9 mouse cellular contexts compared by ENCODE assay signal in the genomic region with DNA sequence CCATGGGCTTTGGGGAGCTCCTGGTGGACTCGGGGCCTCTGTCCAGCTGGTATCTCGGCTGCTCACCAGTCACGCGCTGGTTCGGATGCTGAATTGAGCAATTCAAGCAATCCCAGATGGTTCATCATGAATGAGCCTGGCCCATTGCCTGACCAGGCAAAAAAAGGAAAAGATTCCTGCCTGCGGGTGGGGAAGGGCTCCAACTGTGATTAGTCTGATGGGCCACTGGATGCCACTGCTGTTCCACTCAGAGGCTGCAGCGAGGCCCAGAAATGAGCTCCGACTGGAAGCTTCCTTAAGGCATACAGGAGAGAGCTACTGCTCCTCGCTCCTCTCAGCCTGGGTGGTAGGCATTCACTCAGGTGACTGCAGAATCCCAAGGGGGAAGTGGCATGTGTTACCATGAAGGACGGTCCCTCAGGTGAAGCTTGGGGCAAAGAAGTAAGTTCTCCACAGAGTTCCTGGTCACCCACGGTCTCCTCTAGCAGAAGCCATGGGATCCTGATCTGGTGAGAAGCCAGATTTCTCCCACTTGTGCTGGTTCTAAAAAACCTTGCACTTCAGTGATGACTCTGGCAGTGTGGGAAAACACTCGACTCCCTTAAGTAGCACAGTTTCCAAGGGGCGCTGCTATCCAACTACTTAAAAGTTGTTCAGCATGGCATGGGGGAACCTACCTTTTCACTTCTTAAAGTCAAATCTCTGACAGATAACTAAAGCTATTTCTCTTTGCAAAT. TPM values are rescaled to one million over a fixed set of nuclear protein-coding genes. Genes with fewer than 3 reads are reported as not detected.
DNase-seq lines count a peak whose midpoint lies in the region; ATAC-seq and TF ChIP-seq lines count a peak whose summit lies in the region.
"Had no signal": no experiment of that assay in that cellular context is flagged by ENCODE, and none has a peak within 500 bp of the region (broad histone marks: within the 10 kb centered on the region; RNA-seq: fewer than 3 reads in every experiment).

No protein-coding gene starts in this region.

- ATAC-seq in liver, embryonic 14.5 days (ENCODE audit: insufficient read depth): no peak
- ATAC-seq in liver, embryonic 11.5 days (replicated peaks; ENCODE audit: low FRiP score): no peak
- no peak for ATAC-seq in erythroblast, adult 5-6 weeks (replicated peaks; ENCODE audit: low FRiP score, poor library complexity, severe bottlenecking)

- peak; percentile 53 for TF ChIP-seq CTCF in liver, embryonic 14.5 days (IDR thresholded peaks at IDR 0.05; ENCODE audit: low read depth)
- TF ChIP-seq CTCF in kidney, adult 2 months (conservative IDR thresholded peaks at IDR 0.05; ENCODE audit: insufficient read depth, insufficient read length, low read depth, low read length): peak; percentile 79

- no peak for TF ChIP-seq POLR2A in kidney, adult 2 months (IDR thresholded peaks at IDR 0.05; ENCODE audit: low read depth, low read length)

- no peak overlapping the region for H3K4me3 ChIP-seq in liver, embryonic 14.5 days (ENCODE audit: insufficient read depth in 1 of 2, low read depth in 2 of 2, low read length in 2 of 2)
- no peak overlapping the region for H3K4me3 ChIP-seq in liver, embryonic 11.5 days (ENCODE audit: low read depth, low read length)
- no peak overlapping the region for H3K4me3 ChIP-seq in kidney, adult 2 months (ENCODE audit: insufficient read depth, low read depth, low read length)
- H3K4me3 ChIP-seq: limb, embryonic 13.5 days had no signal

- H3K4me1 ChIP-seq in liver, embryonic 14.5 days (replicated peaks; ENCODE audit: control insufficient read depth in 2 of 2, insufficient read depth in 2 of 2, low read length in 1 of 2): peaks cover 0 to 3% of the 10 kb centered on the region in 2 experiments; a peak in 2 of 4 replicates
- H3K4me1 ChIP-seq in liver, embryonic 11.5 days (replicated peaks; ENCODE audit: control insufficient read depth, insufficient read depth, low read length): peaks cover under 1% of the 10 kb centered on the region; the same call in 1 of the 2 replicates
- 0 out of 2 replicates have a peak, but pooled peaks cover 3% of the 10 kb centered on the region for H3K4me1 ChIP-seq in kidney, adult 2 months (ENCODE audit: control insufficient read depth, insufficient read depth, low read length)
- H3K4me1 ChIP-seq: limb, embryonic 13.5 days had no signal

- no peak overlapping the region for H3K27ac ChIP-seq in liver, embryonic 14.5 days
- no peak overlapping the region for H3K27ac ChIP-seq in liver, embryonic 11.5 days (ENCODE audit: low read depth, low read length)
- no peak overlapping the region for H3K27ac ChIP-seq in kidney, adult 2 months (ENCODE audit: insufficient read depth, low read depth, low read length)
- H3K27ac ChIP-seq: limb, embryonic 13.5 days had no signal

- H3K36me3 ChIP-seq in liver, embryonic 14.5 days (replicated peaks; ENCODE audit: control insufficient read depth, insufficient read depth, low read depth): peaks cover 4% of the 10 kb centered on the region; the same call in 1 of the 2 replicates
- no peaks in the 10 kb centered on the region; the same call in 1 of the 2 replicates for H3K36me3 ChIP-seq in liver, embryonic 11.5 days (ENCODE audit: control insufficient read depth, insufficient read depth, low read length)
- no peaks in the 10 kb centered on the region for H3K36me3 ChIP-seq in kidney, adult 2 months (ENCODE audit: control insufficient read depth, insufficient read depth, low read length)
- H3K36me3 ChIP-seq: limb, embryonic 13.5 days had no signal

- WGBS in liver, embryonic 14.5 days (ENCODE audit: insufficient replicate concordance): 82% methylated on average over 13 of the region's 13 CpGs
- 85% methylated on average over 13 of the region's 13 CpGs for WGBS in liver, embryonic 11.5 days
- 54% methylated on average over 13 of the region's 13 CpGs for WGBS in kidney, adult 2 months

- no peaks in the 10 kb centered on the region for H3K9me3 ChIP-seq in liver, embryonic 14.5 days (ENCODE audit: control insufficient read depth, low read length)
- H3K9me3 ChIP-seq in liver, embryonic 11.5 days (ENCODE audit: control insufficient read depth, low read length): no peaks in the 10 kb centered on the region
- H3K9me3 ChIP-seq: limb, embryonic 13.5 days had no signal

- H3K4me2 ChIP-seq in liver, embryonic 14.5 days (ENCODE audit: low read depth): no peak overlapping the region
- H3K4me2 ChIP-seq in liver, embryonic 11.5 days: no peak overlapping the region

- TF ChIP-seq EP300 in liver, embryonic 14.5 days (IDR thresholded peaks at IDR 0.05; ENCODE audit: low read depth): no peak

- DNase-seq in liver, embryonic 14.5 days (ENCODE audit: low read depth in 3 of 3, low spot score in 3 of 3): no peak
- no peak for DNase-seq in liver, embryonic 11.5 days (ENCODE audit: low spot score)
- DNase-seq in cerebellum, adult 18-20 months: peak; percentile 83 to 88
- peak; percentile 28 to 59 for DNase-seq in gastrocnemius, adult 8-10 months (ENCODE audit: low spot score in 2 of 2)
- peak; percentile 76 for DNase-seq in kidney, adult 2 months
- peak; percentile 84 to 93 for DNase-seq in left cerebral cortex, postnatal 14 days (ENCODE audit: low spot score in 2 of 2)
- DNase-seq in retina, embryonic 14.5 days (ENCODE audit: low spot score): peak; percentile 51

- no peaks in the 10 kb centered on the region for H3K27me3 ChIP-seq in liver, embryonic 14.5 days (ENCODE audit: control insufficient read depth, insufficient read depth, low read length)
- H3K27me3 ChIP-seq in liver, embryonic 11.5 days (replicated peaks; ENCODE audit: control insufficient read depth, insufficient read depth, low read length): no peaks in the 10 kb centered on the region
- H3K27me3 ChIP-seq in kidney, adult 2 months (replicated peaks; ENCODE audit: control insufficient read depth, insufficient read depth, low read length): no peaks in the 10 kb centered on the region
- H3K27me3 ChIP-seq: limb, embryonic 13.5 days had no signal

- intact Hi-C loops in left cerebral cortex, postnatal 14 days (cut with DNase I): loop anchor here (1.0 to 10.0 kb wide), 3 partner anchors 188 to 494 kb away; no protein-coding TSS in a partner anchor

- H3K9ac ChIP-seq in liver, embryonic 14.5 days (replicated peaks): no peak overlapping the region
- no peak overlapping the region for H3K9ac ChIP-seq in liver, embryonic 11.5 days (ENCODE audit: low read depth, low read length)
- H3K9ac ChIP-seq: limb, embryonic 13.5 days had no signal

RNA-seq across cellular contexts. Expression of a gene that starts 57.3 kb away (rescaled TPM):
- polyA plus RNA-seq in liver, embryonic 14.5 days (2012; rRNA removed): 15.5 and 18.1 TPM in 2 replicates
- polyA plus RNA-seq in liver, embryonic 14.5 days (2014; fragmentation: Nextera tagmentation; extraction: Ambion mirVana): 5.8 and 7.0 TPM in 2 replicates
- polyA plus RNA-seq in liver, embryonic 11.5 days (2014; fragmentation: Nextera tagmentation; extraction: Ambion mirVana): 15.8 and 20.8 TPM in 2 replicates
- total RNA-seq in gastrocnemius, adult 8-10 months (2022): under 1 TPM in 2 of 4 experiments, not detected in 2; 0.13 to 0.40 TPM
- 7.3 and 8.8 TPM in 2 replicates for polyA plus RNA-seq in kidney, adult 2 months (2012; rRNA removed)
- 1 to 10 TPM; 8.2 to 9.3 TPM for total RNA-seq in left cerebral cortex, postnatal 14 days (2021)
- 14.6 and 19.4 TPM in 2 replicates for total RNA-seq in erythroblast, adult 5-6 weeks (2015; ENCODE audit: low replicate concordance)
- 22.6 and 23.5 TPM in 2 replicates for total RNA-seq in erythroblast, adult 5-6 weeks (2017; ENCODE audit: low replicate concordance)

Comparison
In these comparisons a context has a peak if more than half of its experiments do, and no peak if none do; other contexts are left out.
1. DNase-seq: peak in cerebellum, adult 18-20 months (2 of 2), gastrocnemius, adult 8-10 months (2 of 2), kidney, adult 2 months (single experiment), left cerebral cortex, postnatal 14 days (2 of 2) and retina, embryonic 14.5 days (single experiment); none in liver, embryonic 14.5 days (0 of 3) and liver, embryonic 11.5 days (single experiment).
2. RNA of a gene that starts 57.3 kb away (total RNA-seq): 14.6 to 23.5 TPM in erythroblast, adult 5-6 weeks and 8.2 to 9.3 TPM in left cerebral cortex, postnatal 14 days; 0.13 to 0.40 TPM in gastrocnemius, adult 8-10 months; every median in the first group is over 4 times any median in the second.